Mouse (Mus musculus) hindbrain, embryonic 10.5 days (tissue): ENCODE measurements at regions not wholly inside any gene's neighbourhood (a gene's known extent, or its start where the extent isn't known, plus 50 kb on each side); places are given as distances from the start of the nearest gene placed in this dataset.

Experiments used
- DNase-seq: peaks from one replicate; pipeline ENCODE4 v3.0.0-alpha.2; 2017; ENCODE audit warnings: low spot score
- H3K27ac ChIP-seq: fragments of 300-500 bp; sonication (generic); 2 replicates; pipeline ENCODE4 v1.5.1; 2016; ENCODE audit warnings: mild to moderate bottlenecking, moderate library complexity
- H3K27me3 ChIP-seq: fragments of 300-500 bp; sonication (generic); 2 replicates; pipeline ENCODE4 v1.6.1; 2016; ENCODE audit warnings: mild to moderate bottlenecking; ENCODE audit not compliant: poor library complexity, insufficient read depth, severe bottlenecking
- H3K36me3 ChIP-seq: fragments of 300-500 bp; sonication (generic); 2 replicates; pipeline ENCODE4 v1.6.1; 2016; ENCODE audit warnings: mild to moderate bottlenecking, moderate library complexity
- H3K4me1 ChIP-seq: fragments of 300-500 bp; sonication (generic); replicated peaks from 2 replicates; pipeline ENCODE4 v1.6.1; 2016; ENCODE audit warnings: mild to moderate bottlenecking
- H3K4me3 ChIP-seq: fragments of 300-500 bp; sonication (generic); 2 replicates; pipeline ENCODE4 v1.5.1; 2016; ENCODE audit warnings: mild to moderate bottlenecking, moderate library complexity
- H3K9me3 ChIP-seq: fragments of 300-500 bp; sonication (generic); 2 replicates; pipeline ENCODE4 v1.6.1; 2016; ENCODE audit warnings: mild to moderate bottlenecking, moderate library complexity
- WGBS: fragments of 180-500 bp; shearing (Covaris S2); methylation state at CpG from one replicate; pipeline ENCODE4 v1.1.7; 2016; 5-methylcytosine and 5-hydroxymethylcytosine counted together

DNA sequence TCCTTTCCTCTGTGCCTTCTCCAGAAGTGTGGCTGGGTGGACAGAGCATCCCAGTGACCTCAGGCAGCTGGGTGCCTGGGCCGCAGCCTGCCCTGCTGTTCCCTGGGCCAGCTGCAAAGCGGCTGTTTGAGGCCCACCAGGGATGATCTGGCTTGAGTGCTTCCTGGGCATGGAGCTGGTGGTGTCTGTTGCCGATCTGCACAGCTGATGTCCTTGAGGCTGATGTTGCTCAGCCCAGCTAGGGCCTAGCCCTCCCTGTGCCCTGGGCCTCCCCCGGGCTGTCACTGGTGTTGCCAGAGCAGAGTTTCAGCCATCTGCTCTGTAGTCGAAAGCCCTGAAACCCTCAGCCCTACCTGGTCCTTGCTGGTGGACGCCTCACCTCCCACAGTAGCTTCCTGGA lies 878.5 kb downstream of the Zfp704 start:
- WGBS: 72% methylated on average over 6 of the region's 6 CpGs

GRCm38 (mm10) chr3:8721628-8722594 lies 888.0 kb downstream of the Zfp704 start:
- H3K27ac ChIP-seq: peak overlapping the region; percentile 29; the same call in 1 of the 2 replicates
- no peaks in the 10 kb centered on the region for H3K9me3 ChIP-seq
- no peak overlapping the region for H3K4me3 ChIP-seq
- H3K27me3 ChIP-seq: peaks cover 4% of the 10 kb centered on the region
- peaks cover 63% of the 10 kb centered on the region for H3K4me1 ChIP-seq
- 65% methylated on average over 4 of the region's 4 CpGs for WGBS
- no peaks in the 10 kb centered on the region for H3K36me3 ChIP-seq
- DNase-seq: no peak

More for the DNA sequence above, 878.5 kb downstream of the Zfp704 start:
- Histone ChIP-seq H3K27me3 (no peaks in the 10 kb centered on the region), H3K4me3 (no peak overlapping the region), H3K27ac (peak overlapping the region; percentile 62), H3K36me3 (no peaks in the 10 kb centered on the region), H3K9me3 (no peaks in the 10 kb centered on the region), H3K4me1 (peaks cover 14% of the 10 kb centered on the region)
- no peak for DNase-seq

GRCm38 (mm10) chr3:8720586-8721100 lies 889.2 kb downstream of the Zfp704 start:
- Histone ChIP-seq H3K9me3 (no peaks in the 10 kb centered on the region), H3K27me3 (peaks cover 13% of the 10 kb centered on the region), H3K27ac (no peak overlapping the region), H3K4me3 (no peak overlapping the region), H3K36me3 (no peaks in the 10 kb centered on the region), H3K4me1 (peaks cover 66% of the 10 kb centered on the region)
- WGBS: 56% methylated on average over 7 of the region's 7 CpGs
- no peak for DNase-seq

- 7% methylated on average over 9 of the region's 9 CpGs for WGBS
- no peak for DNase-seq
- Histone ChIP-seq H3K4me1 (peaks cover 58% of the 10 kb centered on the region), H3K4me3 (peak overlapping the region; percentile 47), H3K9me3 (no peaks in the 10 kb centered on the region), H3K27ac (peak overlapping the region; percentile 85), H3K36me3 (no peaks in the 10 kb centered on the region), H3K27me3 (peaks cover 25% of the 10 kb centered on the region)
Observed at GRCm38 (mm10) chr3:8718206-8718605, 891.7 kb downstream of the Zfp704 start.

DNA sequence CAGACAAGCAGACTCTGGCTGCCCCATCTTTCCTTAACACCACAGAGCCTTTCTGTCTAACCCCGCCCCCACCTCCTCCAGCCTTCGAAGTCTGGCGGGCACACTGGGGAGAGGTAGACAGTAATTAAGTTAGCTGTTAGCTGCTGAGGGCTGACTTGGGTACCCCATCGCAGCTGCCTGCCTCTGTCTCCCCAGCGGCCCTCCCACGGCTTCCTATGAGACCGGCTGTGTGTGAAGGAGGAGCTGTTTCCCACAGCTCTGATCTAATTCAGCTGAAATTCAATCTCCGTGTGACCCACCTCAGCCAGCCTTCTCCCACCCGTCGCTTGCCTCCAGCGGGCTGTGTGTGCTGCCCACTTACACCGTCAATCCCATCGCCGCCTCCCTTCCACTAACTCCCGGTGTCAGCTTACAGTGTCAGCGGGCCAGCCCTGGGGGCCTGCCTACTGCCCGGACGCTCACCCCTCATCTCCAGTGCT lies 892.5 kb downstream of the Zfp704 start:
- under 1% methylated on average over 18 of the region's 18 CpGs for WGBS
- Histone ChIP-seq H3K4me1 (peaks cover 58% of the 10 kb centered on the region), H3K4me3 (peak overlapping the region; percentile 47)

More for the DNA sequence above, 892.5 kb downstream of the Zfp704 start:
- Histone ChIP-seq H3K27me3 (peaks cover 24% of the 10 kb centered on the region), H3K36me3 (no peaks in the 10 kb centered on the region), H3K9me3 (no peaks in the 10 kb centered on the region), H3K27ac (peak overlapping the region; percentile 85)
- DNase-seq: peak; percentile 87
